Mouse (Mus musculus) heart, embryonic 13.5 days (tissue): Measurements from ENCODE around the gene Btaf1. TPM values are rescaled to one million over a fixed set of nuclear protein-coding genes. Genes with fewer than 3 reads are reported as not detected.
A peak's percentile ranks its signal among the peaks of the same experiment; 100 is the strongest.

Experiments
- ATAC-seq: fragments of 200-750 bp; cut with Nextera tagmentation; 2 replicates; pipeline ENCODE4 v1.8.0; 2017; ENCODE audit warnings: moderate TSS enrichment; ENCODE audit not compliant: insufficient number of reproducible peaks, low FRiP score, low TSS enrichment; ENCODE audit errors: extremely low read depth
- H3K27ac ChIP-seq: fragments of 300-500 bp; sonication (generic); replicated peaks from 2 replicates; pipeline ENCODE4 v1.5.1; 2015; ENCODE audit warnings: moderate library complexity, mild to moderate bottlenecking, inconsistent platforms
- H3K27me3 ChIP-seq: fragments of 300-500 bp; sonication (generic); replicated peaks from 2 replicates; pipeline ENCODE4 v1.6.1; 2015; ENCODE audit warnings: mild to moderate bottlenecking, inconsistent platforms
- H3K36me3 ChIP-seq: fragments of 300-500 bp; sonication (generic); 2 replicates; pipeline ENCODE4 v1.6.1; 2015; ENCODE audit warnings: mild to moderate bottlenecking, inconsistent platforms
- H3K4me1 ChIP-seq: fragments of 300-500 bp; sonication (generic); 2 replicates; pipeline ENCODE4 v1.6.1; 2015; ENCODE audit warnings: inconsistent platforms
- H3K4me2 ChIP-seq: fragments of 300-500 bp; sonication (generic); 2 replicates; pipeline ENCODE4 v1.6.1; 2015; ENCODE audit warnings: inconsistent platforms, mild to moderate bottlenecking, moderate library complexity
- H3K4me3 ChIP-seq: fragments of 300-500 bp; sonication (generic); 2 replicates; pipeline ENCODE4 v1.5.1; 2015; ENCODE audit warnings: moderate library complexity, mild to moderate bottlenecking, inconsistent platforms
- H3K9ac ChIP-seq: fragments of 300-500 bp; sonication (generic); 2 replicates; pipeline ENCODE4 v1.6.1; 2015; ENCODE audit warnings: inconsistent platforms, mild to moderate bottlenecking, moderate library complexity
- H3K9me3 ChIP-seq: fragments of 300-500 bp; sonication (generic); 2 replicates; pipeline ENCODE4 v1.6.1; 2016; ENCODE audit warnings: inconsistent platforms
- WGBS: fragments of 180-500 bp; shearing (Covaris S2); methylation state at CpG from one replicate; pipeline ENCODE4 v1.1.7; 2015; ENCODE audit warnings: mixed read lengths; 5-methylcytosine and 5-hydroxymethylcytosine counted together
- polyA plus RNA-seq: library from polyadenylated mRNA; unstranded; fragments of >200 nt; fragmentation: Nextera tagmentation; extraction: Ambion mirVana; gene quantifications from 2 replicates; pipeline ENCODE4 v1.2.1, GENCODE M21; 2015

The Btaf1 gene
- polyA plus RNA-seq, 1 experiment from 2014 or later, result 6.5 TPM

- Histone ChIP-seq H3K4me1 (peaks cover 8% of the 10 kb centered on the region), H3K4me3 (peak overlapping the region; percentile 71), H3K4me2 (peak overlapping the region; percentile 84), H3K9ac (peak overlapping the region; percentile 84), H3K27me3 (no peaks in the 10 kb centered on the region), H3K9me3 (no peaks in the 10 kb centered on the region), H3K27ac (peak overlapping the region; percentile 80), H3K36me3 (no peaks in the 10 kb centered on the region)
- 2% methylated on average over 41 of the region's 41 CpGs for WGBS
- peak; percentile 68; the same call in 1 of the 2 replicates for ATAC-seq
Observed at GRCm38 (mm10) chr19:36904211-36905007, 21.5 kb upstream of the Btaf1 start.

- Histone ChIP-seq H3K9me3 (no peaks in the 10 kb centered on the region), H3K4me2 (no peak overlapping the region), H3K4me1 (peaks cover 5% of the 10 kb centered on the region; the same call in 1 of the 2 replicates), H3K4me3 (no peak overlapping the region), H3K27ac (no peak overlapping the region), H3K9ac (no peak overlapping the region), H3K36me3 (no peaks in the 10 kb centered on the region), H3K27me3 (no peaks in the 10 kb centered on the region)
- 77% methylated on average over 3 of the region's 3 CpGs for WGBS
- no peak for ATAC-seq
Observed at GRCm38 (mm10) chr19:36909150-36909549, 16.7 kb upstream of the Btaf1 start.

- Histone ChIP-seq H3K36me3 (no peaks in the 10 kb centered on the region), H3K4me1 (peaks cover 5% of the 10 kb centered on the region; the same call in 1 of the 2 replicates), H3K9ac (no peak overlapping the region), H3K27me3 (no peaks in the 10 kb centered on the region), H3K4me3 (no peak overlapping the region), H3K4me2 (no peak overlapping the region), H3K9me3 (no peaks in the 10 kb centered on the region), H3K27ac (no peak overlapping the region)
- no peak for ATAC-seq
- 18% methylated on average over 9 of the region's 9 CpGs for WGBS
Observed at GRCm38 (mm10) chr19:36909676-36910292, 16.1 kb upstream of the Btaf1 start.

- no peaks in the 10 kb centered on the region for H3K9me3 ChIP-seq
- peaks cover 5% of the 10 kb centered on the region; the same call in 1 of the 2 replicates for H3K4me1 ChIP-seq
- H3K27me3 ChIP-seq, result no peaks in the 10 kb centered on the region
- ATAC-seq, result no peak
- H3K4me3 ChIP-seq, result no peak overlapping the region
- no peak overlapping the region for H3K9ac ChIP-seq
- no peaks in the 10 kb centered on the region for H3K36me3 ChIP-seq
- 0 out of 2 replicates have a peak overlapping the region, but pooled peaks have one; percentile 4 for H3K4me2 ChIP-seq
- 32% methylated on average over 12 of the region's 12 CpGs for WGBS
- H3K27ac ChIP-seq, result no peak overlapping the region
Observed at GRCm38 (mm10) chr19:36910424-36911045, 15.3 kb upstream of the Btaf1 start.

DNA sequence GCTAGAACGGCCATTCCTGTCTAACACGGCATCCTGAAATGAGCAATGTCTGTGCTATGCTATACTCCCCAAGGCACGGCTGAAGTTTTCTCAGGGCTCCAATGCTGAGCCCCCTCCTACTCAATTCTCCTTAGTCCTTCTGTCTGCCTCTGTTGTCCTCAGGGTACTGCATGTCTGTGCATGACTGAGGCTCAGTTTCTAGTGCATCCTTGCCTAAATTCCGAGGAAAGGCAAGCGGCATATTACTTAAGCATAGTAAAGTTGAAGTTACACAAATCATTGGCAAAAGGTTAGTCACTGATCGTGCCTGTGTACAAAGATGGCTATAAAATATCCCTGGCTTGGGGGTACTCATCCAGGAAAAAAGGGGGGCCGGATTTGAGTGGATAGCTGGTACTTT, 12.8 kb upstream of the Btaf1 start:
- Histone ChIP-seq H3K27me3 (no peaks in the 10 kb centered on the region), H3K4me2 (no peak overlapping the region), H3K9me3 (no peaks in the 10 kb centered on the region), H3K27ac (no peak overlapping the region), H3K36me3 (no peaks in the 10 kb centered on the region), H3K4me3 (no peak overlapping the region), H3K9ac (no peak overlapping the region), H3K4me1 (peaks cover 9% of the 10 kb centered on the region)
- no peak for ATAC-seq
- WGBS, result 76% methylated on average over 7 of the region's 7 CpGs

DNA sequence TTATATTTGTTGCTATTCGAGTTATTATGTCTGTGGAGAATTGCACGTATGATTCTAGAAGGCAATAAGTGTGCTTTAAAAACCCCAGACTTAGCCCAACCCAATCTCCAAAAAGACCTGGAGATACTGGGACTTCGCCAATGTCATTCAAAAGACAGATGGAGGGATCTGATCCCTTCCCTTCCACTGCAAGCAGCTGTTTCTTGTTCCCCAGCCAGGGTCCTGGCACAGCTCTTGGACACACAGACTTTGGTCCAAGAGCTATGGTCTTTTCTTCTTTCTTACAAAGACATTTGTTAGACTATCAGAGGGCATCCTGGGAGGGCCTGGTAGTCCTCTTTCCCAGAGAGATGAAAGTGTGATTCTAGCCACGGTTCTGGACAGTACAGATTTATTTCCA, 9.7 kb upstream of the Btaf1 start:
- no peak overlapping the region for H3K4me3 ChIP-seq
- no peak overlapping the region for H3K4me2 ChIP-seq
- H3K4me1 ChIP-seq, result peaks cover 13% of the 10 kb centered on the region
- no peaks in the 10 kb centered on the region for H3K27me3 ChIP-seq
- H3K9me3 ChIP-seq, result no peaks in the 10 kb centered on the region
- H3K9ac ChIP-seq, result no peak overlapping the region
- 76% methylated on average over 4 of the region's 4 CpGs for WGBS
- H3K36me3 ChIP-seq, result no peaks in the 10 kb centered on the region
- no peak for ATAC-seq
- no peak overlapping the region for H3K27ac ChIP-seq

DNA sequence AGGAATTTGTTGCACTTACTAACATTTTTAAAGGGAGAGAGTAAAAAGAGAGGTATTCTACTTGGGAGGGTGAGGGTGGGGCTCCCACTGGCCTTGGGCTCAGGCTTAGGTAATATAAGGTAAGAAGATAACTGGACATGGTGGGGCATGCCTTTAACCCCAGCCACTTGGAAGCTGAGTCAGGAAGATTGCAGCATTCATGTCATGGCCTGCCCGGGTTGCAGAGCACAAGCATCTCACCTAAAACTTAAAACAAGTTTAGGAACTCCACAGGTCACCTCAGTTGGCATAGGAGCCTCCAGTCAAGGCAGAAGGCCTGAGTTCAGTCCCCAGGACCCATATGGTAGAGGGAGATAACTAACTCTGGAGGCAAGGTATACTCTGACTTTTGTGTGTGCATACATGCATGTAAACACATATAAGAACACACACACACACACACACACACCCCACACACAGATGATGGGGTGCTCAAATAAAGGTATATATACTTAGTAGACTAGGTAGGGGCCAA, 8.9 kb upstream of the Btaf1 start:
- no peaks in the 10 kb centered on the region for H3K27me3 ChIP-seq
- no peaks in the 10 kb centered on the region for H3K36me3 ChIP-seq
- no peak for ATAC-seq
- no peak overlapping the region for H3K9ac ChIP-seq
- no peaks in the 10 kb centered on the region for H3K9me3 ChIP-seq
- no peak overlapping the region for H3K4me3 ChIP-seq
- 82% methylated on average over 1 of the region's 1 CpGs for WGBS
- peaks cover 13% of the 10 kb centered on the region for H3K4me1 ChIP-seq
- H3K27ac ChIP-seq, result no peak overlapping the region
- H3K4me2 ChIP-seq, result no peak overlapping the region

- H3K9ac ChIP-seq, result peak overlapping the region; percentile 96
- peak overlapping the region; percentile 83 for H3K27ac ChIP-seq
- H3K9me3 ChIP-seq, result no peaks in the 10 kb centered on the region
- no peaks in the 10 kb centered on the region for H3K27me3 ChIP-seq
- H3K4me3 ChIP-seq, result peak overlapping the region; percentile 95
- H3K36me3 ChIP-seq, result no peaks in the 10 kb centered on the region
- ATAC-seq, result peak; percentile 65
- 0% methylated on average over 81 of the region's 85 CpGs for WGBS
- H3K4me1 ChIP-seq, result peaks cover 13% of the 10 kb centered on the region
- H3K4me2 ChIP-seq, result peak overlapping the region; percentile 90
Observed at GRCm38 (mm10) chr19:36918441-36919301, 7.2 kb upstream of the Btaf1 start.

DNA sequence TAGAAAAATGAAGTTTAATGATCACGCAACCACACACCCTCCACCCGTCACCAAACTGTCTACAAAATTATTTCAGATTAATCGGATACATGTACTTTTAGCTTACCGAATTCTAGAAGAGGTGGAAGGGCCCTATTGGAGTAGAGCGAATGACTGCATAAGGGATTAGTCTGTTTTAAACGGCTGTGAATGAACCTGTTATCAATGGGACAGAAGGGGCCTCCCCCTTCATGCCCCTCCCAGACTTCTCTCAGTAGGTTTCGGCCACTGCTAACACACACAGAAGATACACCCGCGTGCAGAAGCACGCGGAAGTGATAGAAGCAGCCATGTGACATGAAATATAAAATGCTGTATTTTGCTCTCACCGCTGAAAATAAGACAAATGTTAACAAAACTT, 6.4 kb upstream of the Btaf1 start, which contains the start of gene Fgfbp3:
TSS of gene Fgfbp3 (minus strand) at position 150 of the 400 bp plus-strand sequence.
- no peaks in the 10 kb centered on the region for H3K36me3 ChIP-seq
- H3K4me2 ChIP-seq, result peak within 1 kb of the TSS; percentile 90
- peaks cover 13% of the 10 kb centered on the region for H3K4me1 ChIP-seq
- peak within 1 kb of the TSS; percentile 96 for H3K9ac ChIP-seq
- WGBS, result 10% methylated on average over 12 of the region's 12 CpGs
- no peaks in the 10 kb centered on the region for H3K27me3 ChIP-seq
- no peak for ATAC-seq
- peak within 1 kb of the TSS; percentile 83 for H3K27ac ChIP-seq
- no peaks in the 10 kb centered on the region for H3K9me3 ChIP-seq
- H3K4me3 ChIP-seq, result peak within 1 kb of the TSS; percentile 95

- 31% methylated on average over 2 of the region's 2 CpGs for WGBS
- no peaks in the 10 kb centered on the region for H3K36me3 ChIP-seq
- ATAC-seq, result no peak
- no peak overlapping the region for H3K9ac ChIP-seq
- H3K4me1 ChIP-seq, result peaks cover 22% of the 10 kb centered on the region
- H3K4me3 ChIP-seq, result no peak overlapping the region
- H3K27ac ChIP-seq, result no peak overlapping the region
- no peaks in the 10 kb centered on the region for H3K27me3 ChIP-seq
- no peak overlapping the region for H3K4me2 ChIP-seq
- no peaks in the 10 kb centered on the region for H3K9me3 ChIP-seq
Observed at GRCm38 (mm10) chr19:36922015-36922414, 3.9 kb upstream of the Btaf1 start.
